Mouse (Mus musculus) megakaryocyte, embryonic 14.5 days (primary cell): ENCODE results near the gene Hrasls.

Experiments
- FLI1 ChIP-seq: IDR thresholded peaks from 2 replicates; pipeline ENCODE4 v1.6.1; 2012; ENCODE audit warnings: low read length, inconsistent platforms, mixed read lengths
- GATA1 ChIP-seq: IDR thresholded peaks from 3 replicates; pipeline ENCODE4 v1.6.1; 2012; ENCODE audit warnings: mixed read lengths, low read length, inconsistent platforms, borderline replicate concordance

DNA sequence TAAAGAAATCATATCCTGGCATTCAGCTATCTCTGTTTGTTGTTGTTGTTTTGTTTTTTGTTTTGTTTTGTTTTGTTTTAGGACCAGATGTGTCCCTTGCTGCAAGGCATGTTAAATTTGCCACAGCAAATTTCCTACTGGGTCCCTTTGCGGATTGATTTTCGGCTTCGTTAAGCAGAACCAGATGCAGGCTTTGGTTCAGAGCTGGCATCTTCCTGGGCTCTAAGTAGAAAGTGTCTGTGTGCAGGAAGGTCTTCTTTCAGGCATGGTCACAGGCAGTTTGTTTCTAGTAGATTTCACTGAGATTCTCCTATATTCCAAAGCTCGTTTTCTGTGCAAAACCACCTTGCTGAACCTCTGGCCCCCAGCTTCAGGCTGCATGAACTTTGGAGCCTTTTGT, 42.4 kb upstream of the Hrasls start:
- TF ChIP-seq FLI1 (no peak), GATA1 (no peak)
